Mouse (Mus musculus): ENCODE results near the gene Pvalb.

Pvalb gene

GRCm38 (mm10) chr15:78158335-78158734, 47.9 kb downstream of the Pvalb start:
- DNase-seq (ENCODE audit: low spot score in 2 of 2), result no peak

GRCm38 (mm10) chr15:78157824-78158223, 48.4 kb downstream of the Pvalb start:
- no peak for DNase-seq (ENCODE audit: low spot score in 2 of 2)

- DNase-seq (ENCODE audit: low spot score in 2 of 2), result no peak
These were observed 48.9 kb downstream of the Pvalb start for GRCm38 (mm10) chr15:78157330-78157729.

- no peak for DNase-seq (ENCODE audit: low spot score in 2 of 2)
These were observed 50.8 kb downstream of the Pvalb start for GRCm38 (mm10) chr15:78155421-78155820.

GRCm38 (mm10) chr15:78153045-78153775, 53.0 kb downstream of the Pvalb start:
- DNase-seq (ENCODE audit: low spot score in 2 of 2), result no peak

GRCm38 (mm10) chr15:78148565-78148964, 57.6 kb downstream of the Pvalb start:
- no peak for DNase-seq (ENCODE audit: low spot score in 2 of 2)
